Mouse (Mus musculus): ENCODE results near the gene Cyp11a1. TPM values are rescaled to one million over a fixed set of nuclear protein-coding genes. Genes with fewer than 3 reads are reported as not detected.
A peak's percentile ranks its signal among the peaks of the same experiment; 100 is the strongest.

Cyp11a1 gene
- total RNA-seq, 2 experiments from 2014 or later: 0.17 to 0.63 TPM

- intact Hi-C loops (cut with DNase I): loop anchor here (1.0 to 10.0 kb wide), 5 partner anchors 63 to 344 kb away; partner anchors contain the start of gene Csk
- no peak for DNase-seq
Observed at GRCm38 (mm10) chr9:57998685-57999084, 7.5 kb upstream of the Cyp11a1 start.

DNA sequence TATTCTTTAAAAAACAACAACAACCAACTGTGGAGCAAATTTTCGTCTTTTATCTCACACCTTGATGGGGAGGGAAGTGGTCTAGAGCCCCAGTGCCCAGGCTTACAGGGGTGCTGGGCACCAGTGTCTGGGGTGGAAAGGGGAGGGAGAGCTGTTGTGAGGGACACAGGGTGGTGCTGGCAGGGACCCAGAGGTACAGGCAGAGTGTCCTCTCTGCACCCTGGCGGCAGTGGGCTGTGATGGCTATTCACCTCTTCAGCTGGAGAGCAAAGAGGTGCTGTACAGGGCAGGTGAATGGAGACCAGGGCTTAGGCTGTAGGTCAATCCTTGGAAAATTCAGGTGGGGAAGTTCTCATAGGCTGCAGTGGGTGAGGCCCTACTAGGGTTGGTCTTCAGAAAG is 6.5 kb upstream of the Cyp11a1 start:
- DNase-seq: no peak

GRCm38 (mm10) chr9:58003272-58003671 is 2.9 kb upstream of the Cyp11a1 start:
- intact Hi-C loops (cut with DNase I): no loop called here
- DNase-seq: no peak

More for the DNA sequence above, 6.5 kb upstream of the Cyp11a1 start:
- intact Hi-C loops (cut with DNase I): loop anchor here (1.0 to 10.0 kb wide), 4 partner anchors 140 to 345 kb away; partner anchors contain the start of gene Csk

GRCm38 (mm10) chr9:58008336-58009014 is 2.3 kb downstream of the Cyp11a1 start:
- intact Hi-C loops (cut with DNase I): no loop called here
- no peak for DNase-seq

- intact Hi-C loops (cut with DNase I): no loop called here
- DNase-seq: peak; percentile 70 to 84
Observed at GRCm38 (mm10) chr9:58009015-58009362, 2.8 kb downstream of the Cyp11a1 start.

DNA sequence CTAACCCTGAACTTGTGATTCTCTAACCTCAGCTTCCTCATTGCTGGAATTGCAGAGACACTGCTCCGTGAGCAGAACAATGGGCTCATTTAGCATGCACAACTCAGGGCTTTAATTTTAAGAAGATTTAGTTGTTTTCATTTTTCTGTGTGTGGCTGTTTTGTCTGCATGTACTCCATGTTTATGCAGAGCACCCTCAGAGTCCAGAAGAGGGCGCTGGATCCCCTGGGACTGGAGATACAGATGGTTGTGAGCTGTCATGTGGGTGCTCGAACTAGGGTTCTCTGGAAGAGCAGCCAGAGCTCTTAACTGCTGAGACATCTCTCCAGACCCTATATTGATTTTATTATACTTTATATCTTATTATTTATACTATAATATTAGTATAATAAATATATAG is 3.4 kb downstream of the Cyp11a1 start:
- no peak for DNase-seq
- intact Hi-C loops (cut with DNase I): no loop called here

DNA sequence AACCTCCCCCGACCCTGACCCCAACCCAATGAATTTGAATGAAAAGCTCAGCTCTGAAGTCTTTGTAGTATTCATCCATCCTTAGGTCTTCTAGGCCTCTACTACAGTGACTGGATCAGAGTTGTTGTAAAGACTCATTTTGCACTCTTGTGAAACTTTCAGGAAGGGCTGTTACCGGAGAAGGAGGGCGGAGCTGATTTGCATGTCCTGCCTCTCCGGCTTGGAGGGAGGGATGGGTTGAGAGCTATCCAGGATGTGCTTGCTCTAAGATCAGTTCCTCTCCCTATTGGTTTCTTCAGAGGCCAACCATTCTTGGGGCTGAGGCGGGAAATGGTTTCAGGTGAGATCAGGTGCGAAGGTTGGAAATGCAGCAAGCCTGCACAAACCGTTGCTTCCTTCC is 4.8 kb downstream of the Cyp11a1 start:
- intact Hi-C loops (cut with DNase I): no loop called here
- no peak for DNase-seq

DNA sequence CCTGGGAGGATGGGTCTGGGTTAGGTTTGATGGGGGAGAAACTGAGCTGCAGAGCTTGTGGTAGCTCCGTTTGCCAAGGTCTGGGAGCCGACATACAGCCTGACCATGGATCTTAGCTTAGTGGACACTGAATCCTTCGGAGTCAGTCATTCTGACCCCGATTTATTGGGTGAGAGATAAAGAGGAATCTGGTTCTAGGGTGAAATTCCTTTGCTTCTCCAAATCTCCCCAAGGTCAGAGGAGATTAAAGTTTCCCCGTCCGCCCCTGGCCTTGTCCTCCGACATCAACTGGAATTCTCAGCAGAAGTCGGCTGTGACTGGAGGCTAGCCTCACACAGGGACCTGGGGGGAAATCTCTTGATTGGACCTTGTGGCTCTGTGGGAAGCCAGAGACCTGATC is 5.3 kb downstream of the Cyp11a1 start:
- intact Hi-C loops (cut with DNase I): no loop called here
- no peak for DNase-seq

GRCm38 (mm10) chr9:58012486-58012885 is 6.3 kb downstream of the Cyp11a1 start:
- no peak for DNase-seq

DNA sequence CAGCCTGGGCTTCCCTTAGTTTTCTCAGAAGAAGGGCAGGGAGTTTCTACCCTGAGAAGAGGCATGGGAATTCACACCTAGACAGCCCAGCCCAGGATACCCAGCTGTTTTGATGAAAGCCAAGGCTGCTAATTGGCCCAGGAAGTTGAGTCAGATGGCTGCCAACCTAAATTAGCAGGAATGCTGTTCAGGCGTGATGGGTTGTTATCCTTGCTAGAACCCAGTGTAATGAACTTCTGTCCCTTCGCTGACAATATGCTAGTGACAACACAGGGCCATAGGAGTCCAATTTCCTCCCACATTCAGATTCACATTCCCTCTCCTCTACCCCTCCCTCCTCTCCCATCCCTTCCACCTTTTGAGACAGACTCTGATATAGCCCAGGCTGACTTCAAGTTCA is 6.7 kb downstream of the Cyp11a1 start:
- DNase-seq: no peak
- intact Hi-C loops (cut with DNase I): no loop called here

More at GRCm38 (mm10) chr9:58012486-58012885, 6.3 kb downstream of the Cyp11a1 start:
- intact Hi-C loops (cut with DNase I): no loop called here

DNA sequence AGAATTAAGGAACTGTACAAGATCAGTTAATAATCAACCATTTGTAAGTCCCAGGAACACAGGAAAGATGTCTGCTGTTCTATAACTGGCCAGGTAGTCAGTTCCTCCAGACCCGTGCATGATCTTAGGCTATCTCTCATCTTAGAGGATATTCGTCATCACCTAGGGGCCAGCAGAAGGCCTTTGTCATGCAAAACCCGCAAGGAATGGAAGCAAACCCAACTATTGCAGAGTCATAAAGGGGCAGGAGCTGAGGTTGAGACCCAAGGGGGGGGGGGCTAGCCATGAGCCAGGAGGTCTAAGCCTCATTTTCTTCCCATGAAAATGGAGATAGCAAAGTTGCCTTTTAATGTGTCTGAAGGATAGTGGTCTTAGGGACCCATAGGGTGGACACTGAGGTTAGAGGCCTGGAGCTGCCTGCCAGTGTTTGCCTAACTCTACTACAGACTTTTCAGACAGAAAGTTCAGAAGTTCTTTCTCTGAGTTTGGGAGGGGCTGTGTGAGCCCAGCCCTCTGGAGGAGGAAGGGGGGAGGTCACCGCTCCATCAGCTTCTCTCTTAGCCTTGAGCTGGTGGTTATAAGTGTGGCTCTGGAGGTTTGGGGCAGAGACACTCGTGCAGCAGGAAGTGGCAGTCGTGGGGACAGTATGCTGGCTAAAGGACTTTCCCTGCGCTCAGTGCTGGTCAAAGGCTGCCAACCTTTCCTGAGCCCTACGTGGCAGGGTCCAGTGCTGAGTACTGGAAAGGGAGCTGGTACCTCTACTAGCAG is 8.4 kb downstream of the Cyp11a1 start:
- intact Hi-C loops (cut with DNase I): no loop called here
- DNase-seq: no peak

- DNase-seq: no peak
- intact Hi-C loops (cut with DNase I): no loop called here
Observed at GRCm38 (mm10) chr9:58015856-58016255, 9.6 kb downstream of the Cyp11a1 start.

GRCm38 (mm10) chr9:58016962-58017361 is 10.8 kb downstream of the Cyp11a1 start:
- intact Hi-C loops (cut with DNase I): no loop called here
- DNase-seq: no peak

DNA sequence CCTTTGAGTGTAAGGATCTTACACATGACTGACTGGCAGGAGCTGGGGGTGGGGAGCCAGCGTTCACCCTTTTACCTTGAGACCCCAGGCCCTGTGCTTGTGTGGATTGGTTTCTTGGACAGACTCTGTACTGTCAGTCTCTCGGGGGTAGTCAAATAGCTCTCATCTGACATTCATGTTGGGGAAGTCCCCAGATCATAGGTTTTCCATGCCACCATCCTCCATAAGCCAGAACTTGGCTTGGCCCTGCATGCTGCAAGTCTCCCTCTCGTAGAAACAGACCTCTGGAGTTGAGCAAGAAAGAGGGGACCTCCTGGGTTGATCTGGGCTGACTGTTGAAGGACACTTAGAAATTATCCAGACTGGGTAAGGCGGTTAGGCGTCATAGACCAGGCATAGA is 12.2 kb downstream of the Cyp11a1 start:
- no peak for DNase-seq
- intact Hi-C loops (cut with DNase I): no loop called here

DNA sequence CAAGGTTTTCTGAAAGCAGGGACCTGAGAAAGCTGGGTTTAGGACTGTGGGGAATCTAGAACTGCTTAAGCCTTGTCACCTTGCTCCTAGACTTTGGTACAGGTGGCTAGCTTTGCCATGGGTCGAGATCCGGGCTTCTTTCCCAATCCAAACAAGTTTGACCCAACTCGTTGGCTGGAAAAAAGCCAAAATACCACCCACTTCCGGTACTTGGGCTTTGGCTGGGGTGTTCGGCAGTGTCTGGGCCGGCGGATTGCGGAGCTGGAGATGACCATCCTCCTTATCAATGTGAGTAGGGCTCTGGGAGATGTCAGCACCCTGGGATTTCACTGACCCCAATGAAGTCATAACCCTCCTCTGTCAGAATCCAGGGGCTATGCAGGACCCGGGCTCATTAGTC is 19.8 kb downstream of the Cyp11a1 start:
- DNase-seq: no peak

DNA sequence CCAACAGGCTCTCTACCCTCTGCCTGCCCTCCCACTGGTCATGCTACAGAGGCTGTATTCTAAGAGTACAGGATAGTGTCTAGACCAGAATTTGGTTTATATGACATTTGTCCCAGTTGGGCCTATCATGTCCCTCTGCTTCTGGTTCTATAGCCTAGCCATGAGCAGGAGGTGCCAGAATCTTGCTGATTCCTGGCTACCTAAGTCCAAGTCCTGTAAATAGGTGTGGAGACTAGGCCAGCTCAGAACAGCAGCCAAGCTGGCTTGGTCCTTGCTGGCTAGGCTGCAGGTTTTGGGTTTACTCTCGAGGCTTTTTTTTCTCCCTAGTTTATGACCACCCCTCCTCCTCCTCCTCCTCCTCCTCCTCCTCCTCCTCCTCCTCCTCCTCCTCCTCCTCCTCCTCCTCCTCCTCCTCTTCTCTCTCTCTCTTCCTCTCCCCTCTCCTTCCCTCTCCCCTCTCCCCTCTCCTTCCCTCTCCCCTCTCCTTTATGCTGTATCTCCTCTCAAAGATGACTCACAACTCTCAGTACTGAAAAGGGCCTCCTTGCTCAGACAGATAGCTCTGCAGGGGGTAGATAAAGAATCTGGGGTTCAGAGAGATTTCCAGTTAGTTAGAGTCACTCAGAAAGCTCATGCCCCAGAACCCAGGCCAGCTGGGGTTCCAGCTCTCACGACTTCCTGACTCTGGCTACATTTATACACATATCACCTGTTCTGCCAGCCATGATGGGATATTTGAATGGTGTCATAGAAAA is 21.4 kb downstream of the Cyp11a1 start:
- intact Hi-C loops (cut with DNase I): no loop called here
- no peak for DNase-seq

More for the DNA sequence above, 19.8 kb downstream of the Cyp11a1 start:
- intact Hi-C loops (cut with DNase I): no loop called here

GRCm38 (mm10) chr9:58028841-58029240 is 22.6 kb downstream of the Cyp11a1 start:
- DNase-seq: no peak
- intact Hi-C loops (cut with DNase I): no loop called here

GRCm38 (mm10) chr9:58029635-58030034 is 23.4 kb downstream of the Cyp11a1 start:
- intact Hi-C loops (cut with DNase I): loop anchor here (10.0 kb wide), 1 partner anchor 335 kb away; no protein-coding TSS in a partner anchor
- DNase-seq: no peak

- no peak for DNase-seq
- intact Hi-C loops (cut with DNase I): loop anchor here (10.0 kb wide), 1 partner anchor 333 kb away; no protein-coding TSS in a partner anchor
Observed at GRCm38 (mm10) chr9:58031895-58032294, 25.7 kb downstream of the Cyp11a1 start.

GRCm38 (mm10) chr9:58035519-58035918 is 29.3 kb downstream of the Cyp11a1 start:
- DNase-seq: no peak

More at GRCm38 (mm10) chr9:58035519-58035918, 29.3 kb downstream of the Cyp11a1 start:
- intact Hi-C loops (cut with DNase I): loop anchor here (10.0 kb wide), 1 partner anchor 329 kb away; no protein-coding TSS in a partner anchor
